Mouse (Mus musculus) lung, adult 10 weeks (tissue): ENCODE results near the gene Pdha1. TPM values are rescaled to one million over a fixed set of nuclear protein-coding genes. Genes with fewer than 3 reads are reported as not detected.

Experiments used
- polyA plus RNA-seq: library from polyadenylated mRNA; stranded (reverse); fragments of 350-450 nt; fragmentation: Illumina TruSeq; extraction: RNeasy Lipid Tissue Mini Kit (QIAGEN cat#74804); gene quantifications from one replicate; pipeline ENCODE4 v1.2.3, GENCODE M21; 2014; ENCODE audit warnings: low read depth, low replicate concordance; ENCODE audit not compliant: insufficient read depth

Gene Pdha1
- polyA plus RNA-seq: 71.5 TPM

DNA sequence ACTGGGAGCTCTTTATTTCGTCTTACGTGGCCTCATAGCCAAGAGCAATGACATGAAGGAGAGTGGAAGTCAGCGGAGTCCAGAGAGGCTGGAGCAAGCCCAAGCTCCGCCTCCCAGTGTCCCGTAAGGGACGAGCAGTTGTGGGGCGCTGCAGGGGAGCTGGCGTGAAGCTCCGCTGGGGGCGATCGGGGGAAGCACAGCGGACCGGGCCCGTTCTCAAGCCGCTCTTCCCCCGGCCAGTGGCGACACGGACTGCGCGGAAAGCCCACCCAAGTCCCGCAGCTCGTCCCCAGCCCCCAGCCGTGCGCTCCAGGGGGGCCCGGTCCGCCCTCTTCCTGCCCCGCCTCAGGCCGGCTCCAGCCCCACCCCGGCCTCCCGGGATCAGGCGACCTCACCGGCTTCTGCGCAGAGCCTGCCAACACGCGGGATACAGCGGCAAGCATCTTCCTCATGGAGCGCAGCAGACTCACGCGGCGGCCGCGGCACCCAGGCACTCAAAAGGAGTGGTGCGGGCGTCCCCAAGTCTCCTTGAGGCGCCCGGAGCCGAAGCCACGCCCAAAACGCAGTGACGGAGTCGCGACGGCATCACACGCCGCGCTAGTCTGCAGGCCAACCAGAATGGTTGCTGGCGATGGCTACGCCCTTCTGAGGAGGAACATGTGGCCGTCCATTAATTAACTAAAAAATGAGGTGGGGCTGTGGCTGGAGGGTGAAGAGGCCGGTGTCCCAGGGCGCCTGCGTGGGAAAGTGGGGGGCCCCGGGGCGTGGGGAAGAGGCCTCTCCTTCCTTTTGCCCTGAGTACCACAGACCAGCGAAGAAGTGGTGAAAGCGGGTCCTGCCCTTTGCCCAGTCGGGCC lies at the start of gene Pdha1:
Gene Pdha1 (minus strand): TSS at position 553 of the 857 bp plus-strand sequence.

Other genes with a start within 250 kb of the Pdha1 start
- 1.1 TPM for gene Map3k15, start 150.0 kb downstream of the Pdha1 start, polyA plus RNA-seq